Mouse (Mus musculus): ENCODE results near the gene Jakmip3. TPM values are rescaled to one million over a fixed set of nuclear protein-coding genes. Genes with fewer than 3 reads are reported as not detected.

Gene Jakmip3
- polyA plus RNA-seq, 1 experiment from 2014 or later = not detected

DNA sequence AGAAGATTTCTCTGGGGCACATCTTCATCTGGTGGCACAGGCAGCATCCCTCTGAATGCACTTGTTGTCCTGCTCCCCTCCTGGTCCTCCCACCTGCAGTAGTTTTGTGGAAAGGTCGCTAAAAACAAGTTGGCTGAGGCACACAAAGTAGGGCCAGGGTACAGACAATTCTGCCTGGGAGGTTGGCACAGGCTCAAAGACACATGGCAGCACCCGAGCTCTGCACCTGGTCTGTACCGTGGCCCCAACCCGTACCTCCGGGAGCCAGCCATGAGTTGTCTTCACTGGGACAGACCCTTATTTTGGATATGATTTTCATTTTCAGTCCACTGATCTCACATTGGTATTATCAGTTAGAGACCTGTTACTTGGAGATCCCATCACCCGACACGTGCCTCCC lies 1.5 kb upstream of the Jakmip3 start:
- H3K4me3 ChIP-seq (ENCODE audit: low read depth, low read length) = no peak overlapping the region
- H3K4me2 ChIP-seq (ENCODE audit: low read depth, low read length) = no peak overlapping the region
- no peak overlapping the region for H3K27ac ChIP-seq (ENCODE audit: low read length)
- H3K4me1 ChIP-seq (ENCODE audit: control insufficient read depth, low read depth, low read length) = no peaks in the 10 kb centered on the region
- H3K27me3 ChIP-seq (ENCODE audit: control insufficient read depth, insufficient read depth, low read depth, low read length) = peaks cover 47% of the 10 kb centered on the region
- no peak overlapping the region for H3K9ac ChIP-seq (ENCODE audit: low read depth, low read length)
- ATAC-seq (ENCODE audit: low read depth) = no peak
- H3K36me3 ChIP-seq (ENCODE audit: control insufficient read depth, insufficient read depth) = no peaks in the 10 kb centered on the region
- H3K9me3 ChIP-seq (replicated peaks; ENCODE audit: control insufficient read depth, low read length) = no peaks in the 10 kb centered on the region
- WGBS (ENCODE audit: insufficient replicate concordance) = 73% methylated on average over 7 of the region's 7 CpGs

DNA sequence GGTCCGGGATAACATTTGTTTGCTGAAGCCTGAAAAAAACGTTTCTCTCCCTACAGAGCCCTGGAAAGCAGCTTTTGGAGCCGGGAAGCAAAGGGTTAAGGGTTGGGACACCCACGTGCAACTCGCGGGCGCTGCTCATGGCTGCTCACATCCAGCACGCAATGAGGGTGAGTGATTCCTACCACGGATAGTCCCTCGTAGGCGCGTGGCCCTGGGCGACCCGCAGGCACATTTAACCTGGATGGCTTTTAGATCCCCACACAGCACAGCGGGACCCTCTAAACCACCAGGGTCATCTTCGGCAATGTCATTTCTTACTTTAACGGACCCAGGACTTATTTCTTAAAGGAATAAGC lies 296 bp upstream of the Jakmip3 start:
- 2% methylated on average over 17 of the region's 17 CpGs for whole genome bisulfite sequencing (ENCODE audit: insufficient replicate concordance)
- H3K4me2 ChIP-seq (ENCODE audit: low read depth, low read length) = peak overlapping the region; percentile 17
- H3K9me3 ChIP-seq (replicated peaks; ENCODE audit: control insufficient read depth, low read length) = no peaks in the 10 kb centered on the region
- no peaks in the 10 kb centered on the region for H3K4me1 ChIP-seq (ENCODE audit: control insufficient read depth, low read depth, low read length)
- no peaks in the 10 kb centered on the region for H3K36me3 ChIP-seq (ENCODE audit: control insufficient read depth, insufficient read depth)
- H3K9ac ChIP-seq (ENCODE audit: low read depth, low read length) = no peak overlapping the region
- H3K27me3 ChIP-seq (ENCODE audit: control insufficient read depth, insufficient read depth, low read depth, low read length) = peaks cover 51% of the 10 kb centered on the region
- no peak overlapping the region for H3K27ac ChIP-seq (ENCODE audit: low read length)
- peak overlapping the region; percentile 22 for H3K4me3 ChIP-seq (ENCODE audit: low read depth, low read length)
- ATAC-seq (ENCODE audit: low read depth) = no peak

DNA sequence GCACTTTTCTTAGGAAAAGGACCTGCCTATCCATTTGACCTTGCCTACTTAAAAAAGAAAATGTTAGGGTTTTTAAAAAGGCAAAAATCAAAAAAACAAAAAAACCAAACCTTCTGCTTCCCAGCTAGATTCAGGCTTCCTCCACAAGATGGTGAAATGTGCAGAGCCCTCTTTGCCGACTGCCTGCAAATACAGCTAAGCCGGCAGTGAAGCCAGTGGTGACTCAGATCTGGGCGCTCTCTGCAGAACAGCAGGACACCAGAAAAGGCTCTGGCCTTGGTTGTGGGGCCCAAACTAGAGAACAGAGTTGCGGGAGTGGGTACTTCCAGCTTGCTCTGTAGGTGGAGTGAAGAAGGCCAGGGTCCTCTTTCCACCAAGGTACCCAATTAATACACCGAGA lies 1.0 kb downstream of the Jakmip3 start:
- peaks cover 53% of the 10 kb centered on the region for H3K27me3 ChIP-seq (ENCODE audit: control insufficient read depth, insufficient read depth, low read depth, low read length)

DNA sequence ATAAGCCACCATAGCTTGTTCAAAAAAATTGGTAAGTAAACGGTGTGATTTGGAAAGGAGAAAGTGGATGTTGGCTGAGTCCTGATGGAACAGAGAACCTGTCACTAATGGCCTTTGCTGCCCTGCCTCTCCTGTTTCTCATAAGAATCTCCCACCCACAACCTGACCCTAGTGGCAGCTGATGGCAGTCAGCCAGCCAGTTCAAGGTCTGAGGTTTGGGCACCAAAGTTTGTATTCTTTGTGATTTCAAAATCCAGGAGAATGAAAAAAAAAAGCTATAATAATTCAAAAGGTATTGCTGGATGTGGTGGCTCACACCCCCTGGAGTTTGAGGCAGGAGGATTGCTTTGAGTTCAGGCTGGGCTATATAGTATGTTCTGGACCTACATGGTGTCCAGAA lies 1.8 kb downstream of the Jakmip3 start:
- Histone ChIP-seq H3K4me3 (ENCODE audit: low read depth, low read length) (no peak overlapping the region), H3K4me2 (ENCODE audit: low read depth, low read length) (no peak overlapping the region), H3K27me3 (ENCODE audit: control insufficient read depth, insufficient read depth, low read depth, low read length) (peaks cover 53% of the 10 kb centered on the region), H3K4me1 (ENCODE audit: control insufficient read depth, low read depth, low read length) (no peaks in the 10 kb centered on the region), H3K9me3 (replicated peaks; ENCODE audit: control insufficient read depth, low read length) (no peaks in the 10 kb centered on the region), H3K9ac (ENCODE audit: low read depth, low read length) (no peak overlapping the region), H3K36me3 (ENCODE audit: control insufficient read depth, insufficient read depth) (no peaks in the 10 kb centered on the region), H3K27ac (ENCODE audit: low read length) (no peak overlapping the region)
- no peak for ATAC-seq (ENCODE audit: low read depth)
- 39% methylated on average over 1 of the region's 1 CpGs for WGBS (ENCODE audit: insufficient replicate concordance)

More for the DNA sequence above, 1.0 kb downstream of the Jakmip3 start:
- Histone ChIP-seq H3K27ac (ENCODE audit: low read length) (no peak overlapping the region), H3K4me3 (ENCODE audit: low read depth, low read length) (no peak overlapping the region), H3K36me3 (ENCODE audit: control insufficient read depth, insufficient read depth) (no peaks in the 10 kb centered on the region), H3K9me3 (replicated peaks; ENCODE audit: control insufficient read depth, low read length) (no peaks in the 10 kb centered on the region), H3K9ac (ENCODE audit: low read depth, low read length) (no peak overlapping the region), H3K4me2 (ENCODE audit: low read depth, low read length) (no peak overlapping the region), H3K4me1 (ENCODE audit: control insufficient read depth, low read depth, low read length) (no peaks in the 10 kb centered on the region)
- no peak for ATAC-seq (ENCODE audit: low read depth)
- WGBS (ENCODE audit: insufficient replicate concordance) = 32% methylated on average over 5 of the region's 5 CpGs

DNA sequence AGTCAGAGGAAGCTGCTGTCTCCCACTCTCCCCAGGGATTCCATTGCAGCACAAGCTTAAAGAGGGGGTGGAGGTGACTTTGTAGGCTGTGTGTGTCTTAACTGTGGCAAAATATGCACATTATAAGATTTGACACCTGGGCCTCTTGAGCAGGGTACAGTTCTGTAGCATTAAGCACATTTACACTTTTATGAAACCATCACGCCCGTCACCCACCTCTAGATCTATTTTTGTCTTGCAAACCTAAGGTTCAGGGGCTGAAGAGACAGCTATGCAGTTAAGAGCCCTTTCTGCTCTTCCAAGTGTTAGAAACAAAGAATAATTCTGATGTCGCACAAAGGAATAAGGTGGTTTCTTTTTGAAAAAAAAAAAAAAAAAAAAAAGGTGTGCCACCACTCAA lies 5.1 kb downstream of the Jakmip3 start:
- Histone ChIP-seq H3K4me3 (ENCODE audit: low read depth, low read length) (no peak overlapping the region), H3K27ac (ENCODE audit: low read length) (no peak overlapping the region), H3K4me2 (ENCODE audit: low read depth, low read length) (no peak overlapping the region), H3K9ac (ENCODE audit: low read depth, low read length) (no peak overlapping the region), H3K9me3 (replicated peaks; ENCODE audit: control insufficient read depth, low read length) (no peaks in the 10 kb centered on the region), H3K36me3 (ENCODE audit: control insufficient read depth, insufficient read depth) (no peaks in the 10 kb centered on the region), H3K4me1 (ENCODE audit: control insufficient read depth, low read depth, low read length) (no peaks in the 10 kb centered on the region), H3K27me3 (ENCODE audit: control insufficient read depth, insufficient read depth, low read depth, low read length) (peaks cover 34% of the 10 kb centered on the region)
- 45% methylated on average over 3 of the region's 3 CpGs for WGBS (ENCODE audit: insufficient replicate concordance)
- no peak for ATAC-seq (ENCODE audit: low read depth)

DNA sequence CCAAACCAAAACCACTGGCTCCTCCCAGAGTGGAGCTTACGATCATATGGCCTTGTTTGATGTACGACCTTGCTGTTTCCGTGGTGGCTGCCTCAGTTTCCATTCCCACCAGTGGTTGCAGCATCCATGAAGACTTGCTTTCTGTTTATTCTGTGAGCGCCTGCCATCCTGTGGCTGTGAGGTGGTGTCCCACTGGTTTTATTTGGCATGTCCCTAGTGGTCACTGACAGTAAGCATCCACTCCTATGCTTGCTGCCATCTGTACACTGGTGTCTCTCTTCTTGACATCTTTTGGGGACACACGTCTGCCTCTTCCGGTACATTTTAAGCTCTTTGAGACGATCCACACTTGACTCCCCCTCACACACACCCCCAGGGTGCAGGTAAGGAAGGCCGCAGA lies 7.2 kb downstream of the Jakmip3 start:
- H3K4me3 ChIP-seq (ENCODE audit: low read depth, low read length) = no peak overlapping the region
- no peak for ATAC-seq (ENCODE audit: low read depth)
- no peak overlapping the region for H3K9ac ChIP-seq (ENCODE audit: low read depth, low read length)
- WGBS (ENCODE audit: insufficient replicate concordance) = 56% methylated on average over 8 of the region's 8 CpGs
- no peaks in the 10 kb centered on the region for H3K9me3 ChIP-seq (replicated peaks; ENCODE audit: control insufficient read depth, low read length)
- H3K27ac ChIP-seq (ENCODE audit: low read length) = no peak overlapping the region
- no peak overlapping the region for H3K4me2 ChIP-seq (ENCODE audit: low read depth, low read length)
- peaks cover 14% of the 10 kb centered on the region for H3K27me3 ChIP-seq (ENCODE audit: control insufficient read depth, insufficient read depth, low read depth, low read length)
- H3K4me1 ChIP-seq (ENCODE audit: control insufficient read depth, low read depth, low read length) = no peaks in the 10 kb centered on the region
- no peaks in the 10 kb centered on the region for H3K36me3 ChIP-seq (ENCODE audit: control insufficient read depth, insufficient read depth)

DNA sequence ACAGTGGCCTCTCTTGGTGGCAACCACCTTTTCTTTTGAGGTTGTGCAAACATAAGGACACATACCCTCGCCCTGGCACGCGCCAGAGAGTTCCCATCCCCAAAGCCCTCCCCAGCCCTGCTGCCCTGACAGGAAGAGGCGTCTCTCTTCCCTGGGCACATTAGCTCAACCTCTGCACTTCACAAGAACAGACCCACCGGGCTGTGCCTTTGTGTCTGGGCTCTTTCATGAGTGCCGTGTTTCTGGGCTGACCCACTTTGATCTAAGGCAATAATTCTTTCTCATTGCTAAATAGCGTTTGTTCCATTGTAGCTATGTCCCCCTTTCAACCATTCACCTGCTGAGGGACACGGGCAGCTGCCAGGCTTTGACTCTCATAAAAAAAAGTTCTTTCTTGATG lies 7.8 kb downstream of the Jakmip3 start:
- no peak overlapping the region for H3K4me3 ChIP-seq (ENCODE audit: low read depth, low read length)
- H3K4me1 ChIP-seq (ENCODE audit: control insufficient read depth, low read depth, low read length) = no peaks in the 10 kb centered on the region
- no peaks in the 10 kb centered on the region for H3K9me3 ChIP-seq (replicated peaks; ENCODE audit: control insufficient read depth, low read length)
- H3K36me3 ChIP-seq (ENCODE audit: control insufficient read depth, insufficient read depth) = no peaks in the 10 kb centered on the region
- WGBS (ENCODE audit: insufficient replicate concordance) = 43% methylated on average over 8 of the region's 8 CpGs
- ATAC-seq (ENCODE audit: low read depth) = no peak
- peaks cover 9% of the 10 kb centered on the region; the same call in 1 of the 2 replicates for H3K27me3 ChIP-seq (ENCODE audit: control insufficient read depth, insufficient read depth, low read depth, low read length)
- H3K4me2 ChIP-seq (ENCODE audit: low read depth, low read length) = no peak overlapping the region
- no peak overlapping the region for H3K27ac ChIP-seq (ENCODE audit: low read length)
- no peak overlapping the region for H3K9ac ChIP-seq (ENCODE audit: low read depth, low read length)

DNA sequence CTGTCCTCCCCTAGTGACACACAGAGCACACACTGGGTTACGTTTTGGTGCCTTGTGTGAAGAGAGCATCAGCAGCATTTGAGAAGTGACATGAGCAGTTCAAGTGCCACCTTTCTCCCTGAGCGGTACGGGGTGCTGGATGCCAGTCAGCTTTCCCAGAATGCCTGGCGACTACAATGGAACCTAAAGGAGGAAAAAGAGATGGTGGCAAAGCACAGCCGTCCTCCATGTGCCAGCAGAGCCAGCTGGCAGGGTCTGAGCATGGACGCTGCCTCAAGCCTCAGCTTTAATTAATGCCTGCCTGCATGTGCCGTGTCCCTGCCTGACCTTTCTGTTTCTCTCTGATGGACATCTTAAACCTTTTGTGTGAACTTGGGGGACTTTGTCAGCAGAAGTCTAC lies 15.3 kb downstream of the Jakmip3 start:
- H3K36me3 ChIP-seq (ENCODE audit: control insufficient read depth, insufficient read depth) = no peaks in the 10 kb centered on the region
- H3K4me3 ChIP-seq (ENCODE audit: low read depth, low read length) = no peak overlapping the region
- H3K4me2 ChIP-seq (ENCODE audit: low read depth, low read length) = no peak overlapping the region
- no peak overlapping the region for H3K9ac ChIP-seq (ENCODE audit: low read depth, low read length)
- no peaks in the 10 kb centered on the region for H3K4me1 ChIP-seq (ENCODE audit: control insufficient read depth, low read depth, low read length)
- H3K27me3 ChIP-seq (ENCODE audit: control insufficient read depth, insufficient read depth, low read depth, low read length) = no peaks in the 10 kb centered on the region
- no peaks in the 10 kb centered on the region for H3K9me3 ChIP-seq (replicated peaks; ENCODE audit: control insufficient read depth, low read length)
- ATAC-seq (ENCODE audit: low read depth) = no peak
- WGBS (ENCODE audit: insufficient replicate concordance) = 57% methylated on average over 7 of the region's 7 CpGs
- H3K27ac ChIP-seq (ENCODE audit: low read length) = no peak overlapping the region

DNA sequence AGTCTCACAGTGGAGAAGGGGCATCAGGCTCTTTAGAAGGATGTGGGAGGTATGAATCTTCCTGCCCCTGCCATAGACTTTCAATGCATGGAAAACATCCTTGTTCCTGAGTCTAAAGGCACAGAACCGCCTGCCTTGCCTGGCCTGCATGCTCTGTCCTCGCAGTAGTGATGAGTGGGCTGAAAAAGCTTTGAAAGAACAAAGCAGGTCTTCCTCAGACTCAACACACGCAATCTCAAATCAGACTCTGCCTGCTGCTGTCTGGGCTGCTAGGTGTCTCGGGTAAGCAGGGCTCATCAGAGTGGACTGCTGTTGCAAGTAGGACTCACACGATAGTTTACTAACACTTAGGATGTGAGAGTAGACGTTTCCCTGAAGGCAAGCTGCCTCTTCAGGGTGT lies 16.6 kb downstream of the Jakmip3 start:
- H3K9ac ChIP-seq (ENCODE audit: low read depth, low read length) = no peak overlapping the region
- 50% methylated on average over 6 of the region's 6 CpGs for WGBS (ENCODE audit: insufficient replicate concordance)
- H3K36me3 ChIP-seq (ENCODE audit: control insufficient read depth, insufficient read depth) = no peaks in the 10 kb centered on the region
- no peak for ATAC-seq (ENCODE audit: low read depth)
- no peaks in the 10 kb centered on the region for H3K4me1 ChIP-seq (ENCODE audit: control insufficient read depth, low read depth, low read length)
- H3K4me2 ChIP-seq (ENCODE audit: low read depth, low read length) = no peak overlapping the region
- no peaks in the 10 kb centered on the region for H3K27me3 ChIP-seq (ENCODE audit: control insufficient read depth, insufficient read depth, low read depth, low read length)
- no peak overlapping the region for H3K27ac ChIP-seq (ENCODE audit: low read length)
- H3K4me3 ChIP-seq (ENCODE audit: low read depth, low read length) = no peak overlapping the region
- H3K9me3 ChIP-seq (replicated peaks; ENCODE audit: control insufficient read depth, low read length) = no peaks in the 10 kb centered on the region

DNA sequence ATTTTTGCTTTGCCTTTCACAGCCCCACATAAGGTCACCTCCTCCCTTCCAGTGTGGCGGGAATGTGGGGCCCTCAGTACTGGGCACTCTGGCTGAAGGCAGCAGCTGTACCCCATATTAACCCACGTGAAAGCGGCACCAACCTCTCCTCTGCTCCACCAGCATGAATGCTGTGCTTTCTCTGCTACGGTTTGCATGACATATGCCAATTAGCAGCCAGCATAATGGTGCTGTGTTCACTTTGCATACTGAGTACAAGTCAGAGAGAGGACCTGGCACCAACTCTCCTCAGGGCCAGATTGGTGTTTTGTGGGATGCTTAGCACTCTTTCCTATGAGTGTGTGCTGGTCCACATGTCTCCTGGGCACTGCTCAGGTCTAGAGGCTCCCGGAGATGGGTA lies 19.2 kb downstream of the Jakmip3 start:
- WGBS (ENCODE audit: insufficient replicate concordance) = 63% methylated on average over 5 of the region's 5 CpGs
- H3K4me3 ChIP-seq (ENCODE audit: low read depth, low read length) = no peak overlapping the region
- H3K27ac ChIP-seq (ENCODE audit: low read length) = no peak overlapping the region
- H3K27me3 ChIP-seq (ENCODE audit: control insufficient read depth, insufficient read depth, low read depth, low read length) = no peaks in the 10 kb centered on the region
- ATAC-seq (ENCODE audit: low read depth) = no peak
- no peaks in the 10 kb centered on the region for H3K9me3 ChIP-seq (replicated peaks; ENCODE audit: control insufficient read depth, low read length)
- H3K4me2 ChIP-seq (ENCODE audit: low read depth, low read length) = no peak overlapping the region
- no peaks in the 10 kb centered on the region for H3K4me1 ChIP-seq (ENCODE audit: control insufficient read depth, low read depth, low read length)
- no peaks in the 10 kb centered on the region for H3K36me3 ChIP-seq (ENCODE audit: control insufficient read depth, insufficient read depth)
- H3K9ac ChIP-seq (ENCODE audit: low read depth, low read length) = no peak overlapping the region
